Mouse (Mus musculus): ENCODE measurements around the gene Krt79.

The Krt79 gene

DNA sequence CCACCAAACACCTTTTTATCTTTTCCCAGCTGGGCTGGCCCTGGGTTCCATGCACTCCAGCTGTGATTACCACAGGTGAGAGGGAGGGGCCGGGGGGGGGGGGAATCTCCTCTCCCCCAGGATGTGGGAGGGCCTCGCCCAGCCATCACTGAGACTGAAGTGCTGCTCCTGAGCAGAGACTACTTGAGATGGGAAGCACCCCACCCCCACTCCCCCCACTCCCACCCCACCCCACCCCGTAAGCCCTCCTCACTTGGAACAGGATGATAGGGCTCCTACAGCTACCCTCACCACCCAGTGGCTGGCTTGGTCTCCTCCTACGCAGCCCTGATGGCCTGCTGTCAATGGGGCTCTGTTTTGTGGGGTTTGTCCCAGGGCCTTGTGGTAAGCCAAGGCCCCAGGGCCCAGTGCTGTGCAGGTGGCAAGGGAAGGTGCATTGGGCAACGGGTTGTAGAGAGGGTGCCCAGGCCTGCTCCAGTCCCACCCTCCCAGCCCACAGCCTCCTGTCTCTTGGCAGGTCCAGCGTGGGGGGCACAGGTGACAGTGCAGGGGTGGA, at the start of gene Krt79:
Gene Krt79, minus strand, starts transcription at position 51 of the 556 bp plus-strand sequence.
- DNase-seq: no peak

DNA sequence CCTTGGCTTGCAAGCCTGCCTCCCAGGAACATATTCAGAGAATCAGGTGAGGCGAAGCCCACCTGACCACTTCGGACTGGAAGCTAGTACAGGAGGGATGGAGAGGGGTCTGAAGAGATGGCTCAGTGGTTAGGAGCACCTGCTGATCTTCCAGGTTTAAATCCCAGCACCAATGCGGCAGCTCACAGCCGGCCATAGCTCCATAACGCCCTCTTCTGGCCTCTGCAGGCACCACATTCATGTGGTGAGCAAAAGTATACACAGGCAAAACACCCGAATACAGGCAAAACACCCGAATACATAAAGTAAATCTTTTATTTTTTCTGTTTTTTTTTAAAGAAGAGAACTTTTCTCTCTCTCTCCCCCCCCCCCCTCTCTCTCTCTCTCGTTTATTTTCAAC, 48.6 kb upstream of the Krt79 start:
- DNase-seq: no peak

DNA sequence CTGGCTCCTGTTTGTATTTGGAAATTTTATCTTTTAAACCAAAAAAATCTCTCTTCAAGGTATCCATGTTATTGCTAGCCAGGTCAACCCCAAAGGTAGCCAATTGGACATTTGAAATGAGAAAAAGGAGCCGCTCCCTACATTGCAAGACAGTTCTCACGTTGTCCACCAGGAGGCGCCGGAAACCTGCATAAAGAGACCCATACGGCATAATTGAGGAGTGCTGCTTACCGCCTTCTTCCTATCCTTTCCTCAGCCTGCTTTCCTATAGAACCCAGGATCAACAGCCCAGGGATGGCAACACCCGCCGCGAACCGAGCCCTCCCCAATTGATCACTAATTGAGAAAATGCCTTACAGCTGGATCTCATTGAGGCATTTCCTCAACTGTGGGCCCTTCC, 48.0 kb upstream of the Krt79 start:
- DNase-seq: peak; percentile 73

DNA sequence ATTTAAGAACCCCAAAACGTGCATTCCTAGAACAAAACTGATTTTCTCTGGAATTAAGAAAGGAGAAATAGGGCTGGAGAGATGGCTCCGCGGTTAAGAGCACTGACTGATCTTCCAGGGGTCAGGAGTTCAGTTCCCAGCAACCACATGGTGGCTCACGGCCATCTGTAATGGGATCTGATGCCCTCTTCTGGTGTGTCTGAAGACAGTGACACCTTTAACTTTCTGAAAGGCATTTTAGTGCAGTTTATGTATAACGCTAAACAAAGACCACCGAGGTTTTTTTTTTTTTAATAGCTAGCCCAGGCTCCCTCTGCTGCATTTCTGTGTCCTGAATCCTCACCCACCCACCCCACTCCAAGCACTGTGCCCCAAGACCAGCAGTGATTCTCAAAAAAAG, 44.6 kb upstream of the Krt79 start:
- no peak for DNase-seq

DNA sequence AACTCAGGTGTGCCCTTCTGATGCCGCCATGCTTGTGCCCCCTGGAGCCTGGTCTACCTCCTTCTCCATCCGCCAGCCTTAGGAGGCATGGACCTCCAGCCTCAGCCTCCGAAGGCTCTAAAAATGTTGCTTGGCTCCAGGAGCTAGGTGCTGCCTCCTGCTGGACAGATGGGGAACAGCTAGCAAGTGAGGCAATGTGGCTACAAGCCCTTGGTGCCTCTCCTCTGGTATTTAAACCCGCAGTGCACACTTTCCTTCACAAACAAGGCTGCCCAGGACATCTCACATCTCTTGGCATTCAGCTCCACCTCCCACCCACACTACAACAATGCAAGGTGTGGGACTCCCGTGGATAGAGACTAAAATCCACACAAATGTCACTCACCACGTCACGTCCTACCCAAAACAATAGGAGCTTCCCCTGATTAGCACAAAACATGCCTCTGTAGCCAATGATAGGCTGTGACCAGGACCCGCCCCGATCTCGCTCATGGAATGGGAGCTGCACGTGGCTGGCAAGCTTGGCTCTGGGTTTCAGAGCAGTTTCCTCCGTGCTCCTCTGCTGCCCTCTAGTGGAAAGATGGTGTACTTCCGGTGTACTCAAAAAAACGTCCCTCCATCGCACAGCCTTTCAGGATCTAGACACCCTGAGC, 44.0 kb upstream of the Krt79 start:
- DNase-seq: peak; percentile 94

DNA sequence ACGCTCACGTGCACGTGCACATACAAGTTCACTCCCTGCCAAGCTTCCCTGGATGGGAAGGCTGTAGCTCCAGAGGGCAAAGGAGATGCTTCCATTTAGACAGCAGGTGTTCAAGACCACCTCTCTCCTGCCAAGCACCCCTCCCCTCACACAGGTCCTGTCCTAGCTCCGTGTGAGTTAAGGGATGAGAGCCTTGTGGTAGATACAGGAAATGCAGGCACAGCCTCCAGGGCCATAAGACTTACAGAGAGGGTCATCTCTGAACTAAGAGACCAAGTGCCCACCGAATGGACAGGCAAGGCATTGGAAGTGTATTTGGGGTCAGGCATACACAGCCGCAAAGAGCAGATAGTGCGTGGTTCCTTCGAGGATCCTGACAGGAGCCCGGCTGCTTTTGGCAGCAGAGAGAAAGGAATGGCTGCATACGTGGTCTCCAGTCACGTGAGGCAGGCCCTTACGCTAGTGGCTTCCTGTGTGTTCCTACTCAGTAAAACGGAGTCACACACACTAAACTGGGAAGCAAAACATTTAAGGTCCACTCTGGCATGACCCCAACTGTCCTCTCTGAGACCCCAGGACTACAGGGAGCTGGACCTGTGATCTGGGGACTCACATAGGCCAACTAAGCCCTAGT, 43.3 kb upstream of the Krt79 start:
- no peak for DNase-seq

GRCm38 (mm10) chr15:101980849-101981248, 40.7 kb upstream of the Krt79 start:
- peak; percentile 90 for DNase-seq

DNA sequence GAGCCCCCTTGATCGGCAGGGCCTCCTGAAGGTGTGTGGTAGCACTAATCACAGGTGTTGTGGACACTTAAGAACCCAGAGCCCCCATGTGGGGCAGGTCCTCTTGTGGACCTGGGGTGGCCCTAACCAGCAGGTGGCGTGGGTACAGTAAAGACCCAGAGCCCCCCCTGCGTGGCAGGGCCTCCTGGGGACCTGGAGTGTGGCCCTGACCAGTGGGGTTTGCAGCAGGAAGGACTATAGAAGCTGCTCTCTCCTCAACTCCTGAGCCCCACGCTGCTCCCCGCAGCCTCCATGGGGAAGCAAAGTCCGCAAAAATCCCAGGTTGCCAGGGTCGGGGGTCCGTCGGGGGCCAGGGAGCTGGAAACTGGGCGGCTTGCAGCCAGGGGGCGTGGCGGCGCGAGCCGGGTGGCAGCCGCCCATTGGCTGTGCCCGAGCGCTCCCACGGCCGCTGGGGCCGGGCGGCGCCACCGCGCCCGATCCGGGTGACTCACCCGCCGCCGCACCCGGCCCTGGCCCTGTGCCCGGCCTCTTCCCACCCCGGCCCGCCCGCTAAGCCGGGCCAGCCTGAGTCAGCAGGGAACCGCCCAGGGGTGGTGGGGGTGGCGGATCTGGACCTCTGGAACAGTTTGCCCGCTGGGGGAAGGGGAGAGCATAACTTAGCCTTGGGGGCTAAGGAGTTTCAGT, 37.1 kb upstream of the Krt79 start:
- DNase-seq: peak; percentile 92

- DNase-seq: peak; percentile 62
These were observed 36.5 kb upstream of the Krt79 start for GRCm38 (mm10) chr15:101976641-101977040.

DNA sequence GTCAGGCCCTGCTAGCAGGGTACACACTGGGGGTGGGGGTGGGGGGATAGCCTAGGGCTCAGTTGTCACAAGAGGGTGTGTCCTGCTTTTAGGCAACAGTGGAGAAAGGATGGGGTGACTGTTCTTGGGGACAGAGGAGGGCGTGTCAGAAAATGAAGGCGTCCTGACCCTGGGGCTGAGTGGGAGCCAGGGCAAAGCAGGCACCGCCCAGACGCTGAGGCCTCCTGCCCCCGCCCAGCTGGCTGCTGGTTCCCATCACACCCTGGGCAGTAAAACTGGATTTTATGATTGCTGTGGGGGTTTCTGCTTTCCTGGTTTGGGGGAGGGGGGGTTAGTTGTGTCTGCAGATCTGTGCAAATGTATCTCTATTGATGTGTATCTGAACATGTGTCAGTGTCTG, 35.9 kb upstream of the Krt79 start:
- peak; percentile 28 for DNase-seq

DNA sequence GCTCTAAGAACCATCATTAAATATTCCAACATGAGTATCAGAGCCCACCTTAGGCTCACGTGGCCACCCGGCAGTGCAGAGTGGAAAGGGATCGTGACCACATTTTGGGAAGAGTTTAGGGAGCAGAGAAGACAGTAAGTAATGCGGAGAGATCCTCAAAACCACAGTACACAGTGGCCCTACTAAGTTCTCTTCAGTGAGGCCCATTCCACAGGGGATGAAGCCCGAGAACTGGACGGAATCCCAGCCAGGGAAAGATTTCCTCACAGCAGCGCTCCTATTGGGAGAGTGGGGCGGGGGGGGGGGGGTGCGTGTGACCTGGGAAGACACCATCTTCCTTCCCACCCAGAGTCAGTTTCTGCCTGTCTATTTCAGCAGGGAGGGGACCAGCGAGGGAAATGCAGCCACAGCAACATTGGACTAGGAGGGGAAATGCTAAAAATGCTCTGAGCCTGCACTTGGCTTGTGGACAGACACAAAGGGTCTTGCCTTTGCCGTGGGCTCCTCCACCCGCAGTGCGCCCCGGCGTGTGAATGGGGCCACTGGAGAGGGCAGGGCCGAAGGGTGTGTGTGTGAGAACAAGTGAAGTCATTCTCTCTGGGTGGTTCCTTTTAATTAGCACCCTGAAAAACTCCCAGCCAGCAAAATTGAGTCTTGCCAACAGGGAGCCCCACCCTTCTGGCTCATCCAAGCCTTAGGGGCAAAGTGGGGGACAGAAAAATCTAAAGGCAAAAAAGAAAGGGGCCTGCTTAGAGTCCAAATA, 34.1 kb upstream of the Krt79 start:
- no peak for DNase-seq

DNA sequence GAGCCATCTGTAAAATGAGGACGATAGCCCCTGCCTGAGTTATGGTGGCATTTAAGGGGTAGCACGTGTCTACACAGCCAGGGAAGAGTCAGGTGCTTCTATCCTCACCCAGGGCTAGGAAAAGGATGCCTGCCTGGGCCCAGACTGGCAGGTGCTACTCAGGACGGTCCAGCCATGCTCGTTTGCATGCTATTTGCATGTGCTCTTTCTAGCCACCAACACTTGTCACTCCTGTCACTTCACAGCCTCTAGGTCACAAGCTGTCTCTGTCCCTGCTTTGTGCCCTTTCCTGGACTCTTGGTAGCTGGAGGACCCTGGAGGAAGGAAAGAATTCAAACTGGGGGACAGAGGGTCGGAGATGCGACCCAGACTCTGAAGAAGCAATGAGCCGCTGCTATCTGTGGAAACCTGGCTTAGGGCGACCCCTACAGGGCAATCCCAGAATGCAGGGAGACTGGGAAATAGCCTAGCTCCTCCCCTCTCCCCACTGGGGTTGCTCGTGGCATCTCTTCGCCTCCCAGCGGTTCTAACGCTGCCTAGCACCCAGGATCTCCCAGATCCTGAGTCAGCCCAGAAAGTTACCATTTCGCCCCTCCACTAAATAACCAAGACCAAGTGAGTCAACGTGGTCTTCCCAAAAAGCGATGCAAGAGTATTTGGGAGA, 33.4 kb upstream of the Krt79 start:
- peak; percentile 90 for DNase-seq

GRCm38 (mm10) chr15:101970536-101970935, 30.4 kb upstream of the Krt79 start:
- DNase-seq: peak; percentile 24

DNA sequence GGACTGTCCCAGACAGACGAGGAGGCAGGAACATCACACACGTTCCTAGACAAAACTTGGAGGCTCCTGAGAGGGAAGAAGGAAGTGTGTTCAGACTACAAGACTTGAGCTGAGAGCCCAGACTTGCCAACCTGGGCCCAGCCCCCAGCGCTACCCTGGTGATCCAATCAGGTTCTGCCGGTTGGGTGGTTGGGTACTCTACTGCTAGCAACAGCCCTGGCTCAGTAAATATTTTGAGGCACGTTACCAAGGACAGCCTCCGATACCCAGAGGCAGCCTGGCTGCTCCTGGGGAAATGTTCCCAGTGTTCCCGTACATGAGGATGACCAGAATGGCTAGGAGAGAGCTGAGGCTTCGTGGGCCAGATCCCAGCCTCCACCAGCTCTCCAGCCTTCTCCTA, 26.7 kb upstream of the Krt79 start:
- DNase-seq: peak; percentile 27

DNA sequence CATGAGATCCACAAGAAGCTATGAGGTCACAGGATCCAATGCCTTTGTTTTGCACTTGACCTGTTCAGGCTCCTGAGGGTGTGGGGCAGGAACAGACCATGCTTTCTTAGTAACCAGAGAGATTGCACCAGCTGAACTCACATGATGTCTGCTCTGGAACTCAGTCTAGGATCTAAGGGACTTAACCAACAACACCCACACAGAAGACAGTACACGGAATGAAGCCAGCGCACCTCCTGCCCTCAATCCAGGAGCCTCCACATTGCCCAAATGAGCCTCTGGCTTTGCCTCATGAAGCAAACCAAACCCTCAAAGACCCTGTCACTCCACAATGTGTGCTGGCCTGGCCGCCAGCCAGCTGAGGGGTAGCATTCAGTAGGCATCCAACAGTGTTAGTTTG, 18.8 kb upstream of the Krt79 start:
- no peak for DNase-seq

DNA sequence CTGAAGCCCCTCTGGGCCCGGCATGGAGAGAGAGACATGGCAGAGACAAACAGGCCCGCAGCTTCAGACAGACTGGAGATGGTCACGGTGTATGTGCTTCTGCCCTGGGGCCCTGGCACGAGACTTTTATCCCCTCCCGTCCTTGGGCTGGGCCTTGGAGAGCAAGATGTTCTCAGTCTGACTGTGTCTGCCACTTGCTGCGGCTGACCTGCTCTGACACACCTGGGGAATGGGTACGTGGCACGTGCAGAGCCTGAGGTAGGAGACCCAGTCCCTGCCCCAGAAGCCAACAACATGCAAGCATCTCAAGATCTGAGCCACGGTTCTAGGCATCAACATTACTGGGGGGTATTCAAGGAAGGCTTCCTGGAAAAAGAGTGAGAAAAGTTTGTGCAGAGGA, 14.1 kb upstream of the Krt79 start, which contains the start of gene Krt78:
Gene Krt78, minus strand, starts transcription at position 101 of the 400 bp plus-strand sequence.
- DNase-seq: no peak

DNA sequence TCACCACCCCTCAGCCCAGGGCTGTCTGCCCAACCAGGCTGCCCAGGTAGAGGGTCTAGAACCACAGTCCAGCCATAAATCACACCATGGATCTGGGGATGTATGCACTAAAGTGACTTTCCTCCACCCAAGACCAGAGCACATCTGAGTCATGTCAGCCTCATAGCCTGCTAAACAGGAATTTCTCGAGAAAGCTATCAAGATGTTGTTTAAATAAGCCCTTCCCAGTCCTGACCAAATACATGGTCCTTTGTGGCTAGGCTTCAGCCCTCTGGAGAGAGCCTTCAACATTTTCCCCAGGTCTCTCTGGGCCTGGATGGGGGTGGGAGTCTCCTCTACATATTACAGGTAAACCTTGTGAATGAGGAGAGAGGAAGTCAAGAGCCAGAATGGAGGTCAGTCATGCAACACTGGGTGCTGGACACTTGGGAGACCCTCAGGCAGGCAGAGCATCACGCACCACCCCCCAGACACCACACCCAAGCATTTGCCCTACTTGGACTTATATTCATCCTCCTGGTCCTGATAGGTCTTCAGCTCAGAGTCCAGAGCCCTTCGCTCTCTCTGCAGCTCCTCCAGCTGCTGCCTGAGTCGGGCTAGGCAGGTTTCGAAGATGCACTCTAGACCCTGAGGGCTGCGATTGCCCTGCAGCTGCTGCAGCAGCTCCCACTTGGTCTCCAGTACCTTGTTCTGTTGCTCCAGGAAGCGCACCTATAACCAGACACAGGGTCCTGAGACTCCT, 12.8 kb upstream of the Krt79 start:
- DNase-seq: no peak

- DNase-seq: no peak
These were observed 5.3 kb upstream of the Krt79 start for GRCm38 (mm10) chr15:101945430-101945829.

GRCm38 (mm10) chr15:101941948-101942347, 1.8 kb upstream of the Krt79 start:
- no peak for DNase-seq

- DNase-seq: peak; percentile 14
These were observed 1.4 kb downstream of the Krt79 start for GRCm38 (mm10) chr15:101938600-101939308.

DNA sequence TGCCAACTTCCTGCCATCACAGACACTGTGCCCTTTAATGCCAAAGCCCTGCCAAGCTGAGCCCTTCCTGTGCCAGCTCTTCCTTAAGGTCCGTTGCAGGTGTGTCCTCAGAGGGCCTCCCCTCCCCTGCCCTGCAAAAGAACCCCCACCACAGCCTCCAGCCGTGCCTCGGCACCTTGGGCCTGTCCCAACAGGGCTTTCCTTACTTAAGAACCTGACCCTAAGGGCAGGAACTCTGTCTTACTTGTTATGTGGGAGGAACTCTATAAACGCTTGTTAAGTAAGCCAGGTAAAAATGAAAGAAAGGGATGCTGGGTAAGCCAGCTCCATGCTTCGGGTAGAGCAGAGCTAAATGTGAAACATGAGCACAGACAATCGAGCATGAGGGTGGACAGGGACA, 7.1 kb downstream of the Krt79 start:
- no peak for DNase-seq

All from kidney, adult 11 months (tissue).